Mouse (Mus musculus): ENCODE measurements around the gene Wars. TPM values are rescaled to one million over a fixed set of nuclear protein-coding genes. Genes with fewer than 3 reads are reported as not detected.
A peak's percentile ranks its signal among the peaks of the same experiment; 100 is the strongest.

Gene Wars
- polyA plus RNA-seq (2015; fragmentation: Nextera tagmentation; extraction: Ambion mirVana): 34.5 and 36.5 TPM in 2 replicates

- TF ChIP-seq CTCF (IDR thresholded peaks at IDR 0.05; ENCODE audit: low read depth): 0 out of 2 replicates have a peak, but pooled peaks have one; percentile 3
- Histone ChIP-seq H3K36me3 (ENCODE audit: control insufficient read depth, insufficient read depth) (peaks cover 15% of the 10 kb centered on the region; the same call in 1 of the 2 replicates), H3K9me3 (ENCODE audit: control insufficient read depth) (no peaks in the 10 kb centered on the region), H3K27ac (ENCODE audit: low read depth, low read length) (peak within 1 kb of the TSS; percentile 47; the same call in 1 of the 2 replicates), H3K27me3 (replicated peaks; ENCODE audit: control insufficient read depth, insufficient read depth, low read length) (no peaks in the 10 kb centered on the region), H3K4me1 (replicated peaks; ENCODE audit: control insufficient read depth, insufficient read depth, low read length) (peaks cover 3% of the 10 kb centered on the region; the same call in 1 of the 2 replicates), H3K4me3 (ENCODE audit: low read depth, low read length) (peak within 1 kb of the TSS; percentile 88), H3K4me2 (replicated peaks; ENCODE audit: low read depth) (peak within 1 kb of the TSS; percentile 78), H3K9ac (ENCODE audit: low read depth, low read length) (peak within 1 kb of the TSS; percentile 66)
- peak; percentile 100 for ATAC-seq
- WGBS: under 1% methylated on average over 58 of the region's 58 CpGs
These were observed at the start of gene Wars for GRCm38 (mm10) chr12:108893715-108894431. TSS of gene Wars (minus strand) at chr12:108894174.

DNA sequence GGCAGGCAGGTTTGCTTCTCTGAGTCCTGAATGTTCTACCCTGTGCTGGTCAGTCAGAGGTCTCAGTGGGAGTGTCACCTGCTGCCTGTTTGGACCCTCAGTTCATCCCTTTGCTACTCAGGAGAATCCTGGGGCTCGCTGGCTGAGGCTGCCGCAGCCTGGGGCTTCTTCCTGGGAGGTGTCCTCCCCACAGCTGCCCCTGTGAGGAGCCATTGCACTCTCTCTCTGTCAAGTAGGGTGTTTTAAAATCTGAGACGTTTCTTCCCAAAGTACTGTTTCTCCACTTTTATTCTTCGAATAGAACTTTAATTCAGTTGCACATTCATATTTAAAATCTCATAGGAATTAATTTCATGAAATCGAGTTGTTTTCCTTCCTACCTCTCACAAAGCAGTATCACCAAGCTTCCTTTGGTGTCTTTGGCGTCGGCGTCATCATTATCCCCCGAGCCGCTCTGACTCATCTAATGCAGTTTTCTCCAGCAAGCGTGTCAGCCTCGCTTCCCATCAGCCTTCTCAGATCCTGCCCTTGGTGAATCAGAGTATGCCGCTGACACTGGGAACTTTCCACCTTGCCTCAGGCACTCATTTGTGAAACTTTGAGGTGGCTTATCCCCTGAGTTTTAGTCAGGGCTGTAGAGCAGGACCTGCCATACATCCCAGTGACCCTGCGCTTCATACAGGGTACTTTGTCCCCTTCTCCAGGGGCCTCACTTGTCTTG lies 48.4 kb upstream of the Wars start:
- TF ChIP-seq CTCF (IDR thresholded peaks at IDR 0.05; ENCODE audit: low read depth): no peak
- Histone ChIP-seq H3K27me3 (replicated peaks; ENCODE audit: control insufficient read depth, insufficient read depth, low read length) (no peaks in the 10 kb centered on the region), H3K9me3 (ENCODE audit: control insufficient read depth) (no peaks in the 10 kb centered on the region), H3K9ac (ENCODE audit: low read depth, low read length) (no peak overlapping the region), H3K4me3 (ENCODE audit: low read depth, low read length) (no peak overlapping the region), H3K4me1 (replicated peaks; ENCODE audit: control insufficient read depth, insufficient read depth, low read length) (no peaks in the 10 kb centered on the region), H3K36me3 (ENCODE audit: control insufficient read depth, insufficient read depth) (no peaks in the 10 kb centered on the region), H3K4me2 (replicated peaks; ENCODE audit: low read depth) (no peak overlapping the region), H3K27ac (ENCODE audit: low read depth, low read length) (no peak overlapping the region)
- 87% methylated on average over 14 of the region's 14 CpGs for WGBS
- no peak for ATAC-seq

DNA sequence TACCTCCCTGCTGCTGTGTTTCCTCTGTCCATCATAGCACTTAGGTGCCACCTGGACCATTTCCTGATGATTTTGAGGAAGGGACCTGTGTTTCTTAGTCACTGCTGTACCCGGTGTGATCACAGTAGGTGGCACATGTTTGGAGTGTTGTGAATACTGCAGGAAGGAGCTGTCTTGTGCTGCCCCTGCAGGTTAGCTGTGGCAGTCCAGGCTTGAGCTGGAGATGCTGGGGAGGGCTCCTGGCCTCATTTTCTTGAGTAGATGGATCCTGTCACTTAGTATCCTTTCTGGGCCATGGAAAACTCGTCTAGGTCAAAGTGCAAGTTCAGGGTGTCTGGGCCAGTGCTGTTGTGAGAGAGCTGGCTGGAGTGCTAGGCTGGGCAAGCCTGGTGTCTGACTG lies 47.3 kb upstream of the Wars start:
- H3K36me3 ChIP-seq (ENCODE audit: control insufficient read depth, insufficient read depth): no peaks in the 10 kb centered on the region
- H3K9ac ChIP-seq (ENCODE audit: low read depth, low read length): no peak overlapping the region
- H3K4me1 ChIP-seq (replicated peaks; ENCODE audit: control insufficient read depth, insufficient read depth, low read length): no peaks in the 10 kb centered on the region
- no peak overlapping the region for H3K4me3 ChIP-seq (ENCODE audit: low read depth, low read length)
- ATAC-seq: no peak
- H3K27ac ChIP-seq (ENCODE audit: low read depth, low read length): no peak overlapping the region
- peak; percentile 35 for TF ChIP-seq CTCF (IDR thresholded peaks at IDR 0.05; ENCODE audit: low read depth)
- H3K4me2 ChIP-seq (replicated peaks; ENCODE audit: low read depth): no peak overlapping the region
- WGBS: 54% methylated on average over 2 of the region's 2 CpGs
- no peaks in the 10 kb centered on the region for H3K27me3 ChIP-seq (replicated peaks; ENCODE audit: control insufficient read depth, insufficient read depth, low read length)
- H3K9me3 ChIP-seq (ENCODE audit: control insufficient read depth): no peaks in the 10 kb centered on the region

GRCm38 (mm10) chr12:108940255-108940654 lies 46.3 kb upstream of the Wars start:
- no peak overlapping the region for H3K4me2 ChIP-seq (replicated peaks; ENCODE audit: low read depth)
- H3K4me1 ChIP-seq (replicated peaks; ENCODE audit: control insufficient read depth, insufficient read depth, low read length): no peaks in the 10 kb centered on the region
- H3K4me3 ChIP-seq (ENCODE audit: low read depth, low read length): no peak overlapping the region
- H3K36me3 ChIP-seq (ENCODE audit: control insufficient read depth, insufficient read depth): no peaks in the 10 kb centered on the region
- H3K27me3 ChIP-seq (replicated peaks; ENCODE audit: control insufficient read depth, insufficient read depth, low read length): no peaks in the 10 kb centered on the region
- no peak overlapping the region for H3K9ac ChIP-seq (ENCODE audit: low read depth, low read length)
- no peak for ATAC-seq
- TF ChIP-seq CTCF (IDR thresholded peaks at IDR 0.05; ENCODE audit: low read depth): no peak
- 37% methylated on average over 1 of the region's 1 CpGs for WGBS
- no peaks in the 10 kb centered on the region for H3K9me3 ChIP-seq (ENCODE audit: control insufficient read depth)
- no peak overlapping the region for H3K27ac ChIP-seq (ENCODE audit: low read depth, low read length)

GRCm38 (mm10) chr12:108939317-108939716 lies 45.3 kb upstream of the Wars start:
- no peak for TF ChIP-seq CTCF (IDR thresholded peaks at IDR 0.05; ENCODE audit: low read depth)
- Histone ChIP-seq H3K27ac (ENCODE audit: low read depth, low read length) (no peak overlapping the region), H3K36me3 (ENCODE audit: control insufficient read depth, insufficient read depth) (no peaks in the 10 kb centered on the region), H3K9me3 (ENCODE audit: control insufficient read depth) (no peaks in the 10 kb centered on the region), H3K4me3 (ENCODE audit: low read depth, low read length) (no peak overlapping the region), H3K4me1 (replicated peaks; ENCODE audit: control insufficient read depth, insufficient read depth, low read length) (no peaks in the 10 kb centered on the region), H3K4me2 (replicated peaks; ENCODE audit: low read depth) (no peak overlapping the region), H3K9ac (ENCODE audit: low read depth, low read length) (no peak overlapping the region), H3K27me3 (replicated peaks; ENCODE audit: control insufficient read depth, insufficient read depth, low read length) (no peaks in the 10 kb centered on the region)
- 82% methylated on average over 9 of the region's 9 CpGs for WGBS
- no peak for ATAC-seq

- no peak for TF ChIP-seq CTCF (IDR thresholded peaks at IDR 0.05; ENCODE audit: low read depth)
- WGBS: 88% methylated on average over 5 of the region's 5 CpGs
- no peak for ATAC-seq
These were observed 44.9 kb upstream of the Wars start for GRCm38 (mm10) chr12:108938844-108939243.

More at GRCm38 (mm10) chr12:108938844-108939243, 44.9 kb upstream of the Wars start:
- no peak overlapping the region for H3K27ac ChIP-seq (ENCODE audit: low read depth, low read length)
- H3K4me2 ChIP-seq (replicated peaks; ENCODE audit: low read depth): no peak overlapping the region
- no peak overlapping the region for H3K9ac ChIP-seq (ENCODE audit: low read depth, low read length)
- no peaks in the 10 kb centered on the region for H3K27me3 ChIP-seq (replicated peaks; ENCODE audit: control insufficient read depth, insufficient read depth, low read length)
- no peaks in the 10 kb centered on the region for H3K4me1 ChIP-seq (replicated peaks; ENCODE audit: control insufficient read depth, insufficient read depth, low read length)
- no peak overlapping the region for H3K4me3 ChIP-seq (ENCODE audit: low read depth, low read length)
- H3K9me3 ChIP-seq (ENCODE audit: control insufficient read depth): no peaks in the 10 kb centered on the region
- no peaks in the 10 kb centered on the region for H3K36me3 ChIP-seq (ENCODE audit: control insufficient read depth, insufficient read depth)
